Mouse (Mus musculus) bone marrow, adult 2 months (tissue): ENCODE measurements at regions not wholly inside any gene's neighbourhood (a gene's known extent, or its start where the extent isn't known, plus 50 kb on each side); places are given as distances from the start of the nearest gene placed in this dataset.

ENCODE experiments used
- CTCF ChIP-seq: fragments of 200-500 bp; IDR thresholded peaks from 2 replicates; pipeline ENCODE4 v1.5.1; 2011; ENCODE audit warnings: low read length, control low read depth; ENCODE audit not compliant: control insufficient read depth, insufficient read depth
- POLR2A ChIP-seq: fragments of 200-500 bp; IDR thresholded peaks from 2 replicates; pipeline ENCODE4 v1.6.1; 2011; ENCODE audit warnings: low read depth, mild to moderate bottlenecking, control low read depth, low read length, borderline replicate concordance; ENCODE audit not compliant: control insufficient read depth

- TF ChIP-seq POLR2A (no peak), CTCF (no peak)
Measured at GRCm38 (mm10) chr9:60995096-60995495, 200.8 kb downstream of the Uaca start.
